Mouse (Mus musculus) embryonic fibroblast, embryonic 13.5 days (primary cell): Measurements from ENCODE around the gene Dync2li1. TPM values are rescaled to one million over a fixed set of nuclear protein-coding genes. Genes with fewer than 3 reads are reported as not detected.

Source experiments
- H3K27ac ChIP-seq: 2 replicates; pipeline ENCODE4 v1.5.1; 2012; ENCODE audit warnings: low read length, control low read depth, inconsistent platforms; ENCODE audit not compliant: insufficient read depth
- H3K4me1 ChIP-seq: 2 replicates; pipeline ENCODE4 v1.6.1; 2011; ENCODE audit warnings: low read length; ENCODE audit not compliant: control insufficient read depth, insufficient read depth
- H3K4me3 ChIP-seq: 2 replicates; pipeline ENCODE4 v1.5.1; 2011; ENCODE audit warnings: mild to moderate bottlenecking, control low read depth, low read length; ENCODE audit not compliant: insufficient read depth
- CTCF ChIP-seq: IDR thresholded peaks from 2 replicates; pipeline ENCODE4 v1.5.1; 2011; ENCODE audit warnings: mild to moderate bottlenecking, control low read depth, low read length, moderate library complexity, borderline replicate concordance; ENCODE audit not compliant: insufficient read depth
- POLR2A ChIP-seq: IDR thresholded peaks from 2 replicates; pipeline ENCODE4 v1.6.1; 2011; ENCODE audit warnings: low read depth, mild to moderate bottlenecking, control low read depth, low read length, moderate library complexity
- polyA plus RNA-seq: library from polyadenylated mRNA; stranded (reverse); fragments of >200 nt; gene quantifications from 2 replicates; pipeline ENCODE4 v1.2.4, GENCODE M21; 2011; ENCODE audit warnings: low read depth; ENCODE audit not compliant: missing spikeins, insufficient read length

The Dync2li1 gene
- polyA plus RNA-seq, 1 experiment, result 21.4 TPM

GRCm38 (mm10) chr17:84687994-84688393 is 61.7 kb downstream of the Dync2li1 start:
- no peak for TF ChIP-seq POLR2A
- TF ChIP-seq CTCF, result no peak

GRCm38 (mm10) chr17:84688834-84689233 is 62.5 kb downstream of the Dync2li1 start:
- no peak for TF ChIP-seq POLR2A
- no peak for TF ChIP-seq CTCF
- H3K4me1 ChIP-seq, result peaks cover 7% of the 10 kb centered on the region
- H3K27ac ChIP-seq, result no peak overlapping the region
- no peak overlapping the region for H3K4me3 ChIP-seq

More at GRCm38 (mm10) chr17:84687994-84688393, 61.7 kb downstream of the Dync2li1 start:
- no peak overlapping the region for H3K27ac ChIP-seq
- no peak overlapping the region for H3K4me3 ChIP-seq
- H3K4me1 ChIP-seq, result peaks cover 7% of the 10 kb centered on the region

GRCm38 (mm10) chr17:84689316-84689715 is 63.0 kb downstream of the Dync2li1 start:
- TF ChIP-seq CTCF (no peak), POLR2A (no peak)
- Histone ChIP-seq H3K4me1 (peaks cover 7% of the 10 kb centered on the region), H3K27ac (no peak overlapping the region), H3K4me3 (no peak overlapping the region)

- no peak for TF ChIP-seq POLR2A
- no peak for TF ChIP-seq CTCF
- no peak overlapping the region for H3K27ac ChIP-seq
These were observed 63.8 kb downstream of the Dync2li1 start for GRCm38 (mm10) chr17:84690111-84690510.

GRCm38 (mm10) chr17:84693741-84694140 is 67.4 kb downstream of the Dync2li1 start:
- no peak overlapping the region for H3K27ac ChIP-seq
- TF ChIP-seq CTCF (no peak), POLR2A (no peak)
- H3K4me3 ChIP-seq, result no peak overlapping the region
- no peaks in the 10 kb centered on the region for H3K4me1 ChIP-seq

More at GRCm38 (mm10) chr17:84690111-84690510, 63.8 kb downstream of the Dync2li1 start:
- Histone ChIP-seq H3K4me1 (peaks cover 3% of the 10 kb centered on the region; the same call in 1 of the 2 replicates), H3K4me3 (no peak overlapping the region)

GRCm38 (mm10) chr17:84696537-84696936 is 70.2 kb downstream of the Dync2li1 start:
- TF ChIP-seq CTCF (no peak), POLR2A (no peak)
- Histone ChIP-seq H3K4me1 (no peaks in the 10 kb centered on the region), H3K27ac (no peak overlapping the region), H3K4me3 (no peak overlapping the region)

GRCm38 (mm10) chr17:84698727-84699126 is 72.4 kb downstream of the Dync2li1 start:
- no peaks in the 10 kb centered on the region for H3K4me1 ChIP-seq
- no peak overlapping the region for H3K4me3 ChIP-seq
- no peak for TF ChIP-seq POLR2A
- peak; percentile 83; the same call in 1 of the 2 replicates for TF ChIP-seq CTCF
- H3K27ac ChIP-seq, result no peak overlapping the region

Other genes starting within 250 kb of the Dync2li1 start
- 15.9 and 20.3 TPM in 2 replicates for gene Thada, start 160.3 kb upstream of the Dync2li1 start, polyA plus RNA-seq
- 26.9 and 37.7 TPM in 2 replicates for gene Plekhh2, start 114.6 kb upstream of the Dync2li1 start, polyA plus RNA-seq
- gene Abcg8, start 49.8 kb downstream of the Dync2li1 start, polyA plus RNA-seq, result not detected in 2 replicates
- gene Abcg5, start 56.5 kb downstream of the Dync2li1 start, polyA plus RNA-seq, result not detected in 2 replicates
- 42.6 and 43.6 TPM in 2 replicates for gene Lrpprc, start 164.3 kb downstream of the Dync2li1 start, polyA plus RNA-seq